ENCODE assay signal across 12 mouse cellular contexts in the genomic region with DNA sequence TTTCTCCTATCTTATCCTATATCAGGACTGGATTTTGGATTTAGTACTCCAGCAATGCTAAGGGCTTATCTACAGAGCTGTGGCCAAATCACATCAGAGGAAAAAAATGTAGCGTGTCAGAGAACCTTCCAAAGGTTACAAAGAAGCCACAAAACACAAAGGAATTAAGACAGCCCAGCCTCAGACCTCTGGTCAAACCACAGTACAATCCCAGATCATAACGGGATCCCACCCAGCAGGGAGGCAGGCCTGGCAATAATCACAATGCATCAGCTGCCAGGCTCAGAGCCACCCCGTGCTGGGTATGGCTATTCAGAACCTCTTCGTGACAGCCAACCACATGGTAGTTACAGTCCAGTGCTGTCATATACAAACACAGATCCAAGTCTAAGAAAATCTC. TPM values are rescaled to one million over a fixed set of nuclear protein-coding genes. Genes with fewer than 3 reads are reported as not detected.
DNase-seq lines count a peak whose midpoint lies in the region; ATAC-seq and TF ChIP-seq lines count a peak whose summit lies in the region.
"Had no signal": no experiment of that assay in that cellular context is flagged by ENCODE, and none has a peak within 500 bp of the region (broad histone marks: within the 10 kb centered on the region; RNA-seq: fewer than 3 reads in every experiment).

No protein-coding gene starts in this region.

- H3ac ChIP-seq in myocyte (ENCODE audit: control insufficient read depth, insufficient read length) = no peak overlapping the region

- H3K4me2 ChIP-seq in heart, embryonic 12.5 days = no peak overlapping the region
- H3K4me2 ChIP-seq in lung, embryonic 15.5 days = no peak overlapping the region
- H3K4me2 ChIP-seq in myocyte (ENCODE audit: low read depth) = peak overlapping the region; percentile 53
- H3K4me2 ChIP-seq: kidney, embryonic 15.5 days; limb, embryonic 12.5 days had no signal

- no peak for TF ChIP-seq EP300 in heart, adult 2 months (IDR thresholded peaks at IDR 0.05; ENCODE audit: insufficient read depth, low read depth, low read length)

- no peak for TF ChIP-seq POLR2A in heart, adult 2 months (IDR thresholded peaks at IDR 0.05; ENCODE audit: insufficient read depth, low read depth, low read length)
- no peak for TF ChIP-seq POLR2A in myocyte (IDR thresholded peaks at IDR 0.05; ENCODE audit: insufficient read length, low read depth)

- H3K27me3 ChIP-seq in heart, adult 2 months (ENCODE audit: control insufficient read depth, insufficient read depth, low read length) = no peaks in the 10 kb centered on the region
- H3K27me3 ChIP-seq in heart, embryonic 12.5 days (replicated peaks) = no peaks in the 10 kb centered on the region
- H3K27me3 ChIP-seq in lung, embryonic 15.5 days = no peaks in the 10 kb centered on the region
- no peaks in the 10 kb centered on the region for H3K27me3 ChIP-seq in myocyte (ENCODE audit: control insufficient read depth, insufficient read depth, insufficient read length)
- H3K27me3 ChIP-seq: kidney, embryonic 15.5 days; limb, embryonic 12.5 days had no signal

- DNase-seq in heart, adult 2 months = no peak
- DNase-seq in lung, postnatal 14 days = no peak
- DNase-seq in cerebellum, postnatal 36 days = peak; percentile 83 to 84
- DNase-seq in ovary, postnatal 36 days (ENCODE audit: low spot score) = no peak
- no peak for DNase-seq in urinary bladder, postnatal 25 days (ENCODE audit: low spot score)
- DNase-seq: right cerebral cortex, postnatal 14 days had no signal

- TF ChIP-seq CTCF in heart, adult 2 months (IDR thresholded peaks at IDR 0.05) = no peak

- peak overlapping the region; percentile 51 for H3K27ac ChIP-seq in heart, adult 2 months
- no peak overlapping the region for H3K27ac ChIP-seq in heart, embryonic 12.5 days (ENCODE audit: poor library complexity, severe bottlenecking)
- H3K27ac ChIP-seq in lung, embryonic 15.5 days = no peak overlapping the region
- H3K27ac ChIP-seq: kidney, embryonic 15.5 days; limb, embryonic 12.5 days had no signal

- H3K4me3 ChIP-seq in heart, adult 2 months = no peak overlapping the region
- no peak overlapping the region for H3K4me3 ChIP-seq in heart, embryonic 12.5 days
- H3K4me3 ChIP-seq in lung, embryonic 15.5 days = no peak overlapping the region
- no peak overlapping the region for H3K4me3 ChIP-seq in myocyte
- H3K4me3 ChIP-seq: kidney, embryonic 15.5 days; limb, embryonic 12.5 days had no signal

- peaks cover 48% of the 10 kb centered on the region for H3K36me3 ChIP-seq in heart, adult 2 months (ENCODE audit: control insufficient read depth, insufficient read depth, low read length)
- peaks cover 31% of the 10 kb centered on the region for H3K36me3 ChIP-seq in heart, embryonic 12.5 days
- H3K36me3 ChIP-seq in lung, embryonic 15.5 days = peaks cover 5% of the 10 kb centered on the region; the same call in 1 of the 2 replicates
- no peaks in the 10 kb centered on the region for H3K36me3 ChIP-seq in myocyte (ENCODE audit: control insufficient read depth, insufficient read depth)

- H3K9ac ChIP-seq in heart, adult 2 months (ENCODE audit: low read depth, low read length) = no peak overlapping the region
- no peak overlapping the region for H3K9ac ChIP-seq in heart, embryonic 12.5 days
- H3K9ac ChIP-seq in lung, embryonic 15.5 days = no peak overlapping the region
- H3K9ac ChIP-seq: kidney, embryonic 15.5 days; limb, embryonic 12.5 days had no signal

- peaks cover 25% of the 10 kb centered on the region for H3K4me1 ChIP-seq in heart, adult 2 months (ENCODE audit: control insufficient read depth, insufficient read depth, low read length)
- H3K4me1 ChIP-seq in heart, embryonic 12.5 days (replicated peaks) = peaks cover 39% of the 10 kb centered on the region
- H3K4me1 ChIP-seq in lung, embryonic 15.5 days = peaks cover 32% of the 10 kb centered on the region
- H3K4me1 ChIP-seq: limb, embryonic 12.5 days had no signal

- no peaks in the 10 kb centered on the region for H3K9me3 ChIP-seq in heart, embryonic 12.5 days (replicated peaks)
- no peaks in the 10 kb centered on the region for H3K9me3 ChIP-seq in lung, embryonic 15.5 days
- H3K9me3 ChIP-seq: kidney, embryonic 15.5 days; limb, embryonic 12.5 days had no signal

- ATAC-seq in heart, embryonic 12.5 days (ENCODE audit: insufficient number of reproducible peaks, low FRiP score) = no peak
- ATAC-seq in lung, embryonic 15.5 days (ENCODE audit: borderline replicate concordance, extremely low read depth, low FRiP score, low TSS enrichment) = peak; percentile 63
- ATAC-seq: CD4-positive, CD25-positive, alpha-beta regulatory T cell, adult 4 months had no signal

- WGBS in heart, adult 2 months = 22% methylated on average over 4 of the region's 4 CpGs
- WGBS in heart, embryonic 12.5 days = 53% methylated on average over 4 of the region's 4 CpGs
- 47% methylated on average over 4 of the region's 4 CpGs for WGBS in lung, embryonic 15.5 days

- no peaks in the 10 kb centered on the region for H3K79me2 ChIP-seq in heart, adult 2 months (replicated peaks; ENCODE audit: control insufficient read depth, insufficient read depth, low read length)
- no peaks in the 10 kb centered on the region for H3K79me2 ChIP-seq in myocyte (ENCODE audit: control insufficient read depth, insufficient read depth)

- intact Hi-C loops in heart, adult 2 months (cut with DNase I) = loop anchor here (2.0 kb wide), 1 partner anchor 17 kb away; the partner anchor contains the start of gene Fez2

TF ChIP-seq in myocyte, 11 proteins besides CTCF, POLR2A, EP300 and RAD21:
- TF ChIP-seq MYOD1 (IDR thresholded peaks at IDR 0.05; ENCODE audit: control insufficient read depth in 1 of 3, insufficient read length in 2 of 3, low read depth in 2 of 3) (peak in 2 of 3 experiments; percentile 72 to 88), TCF12 (IDR thresholded peaks at IDR 0.05; ENCODE audit: insufficient read depth, poor library complexity, severe bottlenecking) (peak; percentile 11), TCF3 (IDR thresholded peaks at IDR 0.05; ENCODE audit: insufficient read length, low read depth) (no peak), CEBPB (IDR thresholded peaks at IDR 0.05; ENCODE audit: insufficient read depth, poor library complexity, severe bottlenecking) (no peak), USF1 (IDR thresholded peaks at IDR 0.05; ENCODE audit: low read depth) (no peak), MAX (IDR thresholded peaks at IDR 0.05; ENCODE audit: low read depth) (peak; percentile 69), POLR2AphosphoS2 (IDR thresholded peaks at IDR 0.05; ENCODE audit: insufficient read length, low read depth) (no peak), REST (IDR thresholded peaks at IDR 0.05; ENCODE audit: insufficient read depth, insufficient read length) (no peak), MYOG (IDR thresholded peaks at IDR 0.05; ENCODE audit: control insufficient read depth in 1 of 3, insufficient read depth in 1 of 3, insufficient read length in 2 of 3, low read depth in 2 of 3) (peak in 2 of 3 experiments; percentile 69 to 89)

RNA-seq across cellular contexts. Expression of gene Fez2, which starts 16.2 kb away (rescaled TPM):
- 10 to 100 TPM; 76.7 to 80.1 TPM for total RNA-seq in heart, adult 2 months (2021)
- polyA plus RNA-seq in heart, adult 2 months (2012; rRNA removed) = 50.4 and 79.4 TPM in 2 replicates
- polyA plus RNA-seq in heart, embryonic 12.5 days (2016; fragmentation: Nextera tagmentation; extraction: Ambion mirVana) = 44.7 and 46.8 TPM in 2 replicates
- 37.8 and 41.6 TPM in 2 replicates for polyA plus RNA-seq in lung, embryonic 15.5 days (2015; fragmentation: Nextera tagmentation; extraction: Ambion mirVana)
- 19.0 TPM for polyA plus RNA-seq in myocyte (2012; fragmentation: generic; extraction: Trizol)

Comparison
In these comparisons a context has a peak if more than half of its experiments do, and no peak if none do; other contexts are left out.
1. DNase-seq: peak in cerebellum, postnatal 36 days (2 of 2); none in heart, adult 2 months (0 of 2), lung, postnatal 14 days (single experiment), ovary, postnatal 36 days (single experiment) and urinary bladder, postnatal 25 days (single experiment).